Mouse (Mus musculus) ES-E14 (cell line): ENCODE measurements at regions not wholly inside any gene's neighbourhood (a gene's known extent, or its start where the extent isn't known, plus 50 kb on each side); places are given as distances from the start of the nearest gene placed in this dataset.

ENCODE experiments used
- DNase-seq: peaks from one replicate; pipeline ENCODE4 v3.0.0-alpha.2; 2013; ENCODE audit warnings: low read depth, low spot score
- H3K27ac ChIP-seq: 2 replicates; pipeline ENCODE4 v1.5.1; 2012; ENCODE audit warnings: low read depth, mild to moderate bottlenecking, low read length, moderate library complexity, mixed read lengths; ENCODE audit not compliant: poor library complexity, insufficient read depth, severe bottlenecking
- H3K36me3 ChIP-seq: 2 replicates; pipeline ENCODE4 v1.6.1; 2012; ENCODE audit warnings: mild to moderate bottlenecking, low read length, moderate library complexity, mixed read lengths; ENCODE audit not compliant: control insufficient read depth, poor library complexity, insufficient read depth, severe bottlenecking
- H3K4me1 ChIP-seq, 2 experiments: fragments of 150-350 bp in 1 of 2; sonication (generic) in 1 of 2; 2 replicates each; pipeline ENCODE4 v1.6.1; 2012; ENCODE audit warnings: low read length in 2 of 2, mild to moderate bottlenecking in 1 of 2, mixed read lengths in 1 of 2; ENCODE audit not compliant: control insufficient read depth in 2 of 2, insufficient read depth in 2 of 2, poor library complexity in 1 of 2
- H3K4me3 ChIP-seq, 2 experiments: fragments of 150-350 bp in 1 of 2; sonication (generic) in 1 of 2; 2 replicates each; pipeline ENCODE4 v1.5.1; 2012; ENCODE audit warnings: low read length in 2 of 2, low read depth in 1 of 2, mild to moderate bottlenecking in 1 of 2, mixed read lengths in 1 of 2; ENCODE audit not compliant: insufficient read depth in 1 of 2, poor library complexity in 1 of 2, severe bottlenecking in 1 of 2
- H3K9ac ChIP-seq: 2 replicates; pipeline ENCODE4 v1.6.1; 2012; ENCODE audit warnings: low read depth, mild to moderate bottlenecking, low read length, mixed read lengths; ENCODE audit not compliant: poor library complexity, insufficient read depth, severe bottlenecking
- H3K9me3 ChIP-seq: fragments of 150-350 bp; sonication (generic); 2 replicates; pipeline ENCODE4 v1.6.1; 2012; ENCODE audit warnings: low read depth, mild to moderate bottlenecking, low read length; ENCODE audit not compliant: control insufficient read depth, insufficient read depth
- CHD2 ChIP-seq: IDR thresholded peaks from 2 replicates; pipeline ENCODE4 v1.6.1; 2014; ENCODE audit warnings: mild to moderate bottlenecking, low read depth, low read length, inconsistent platforms
- HCFC1 ChIP-seq: IDR thresholded peaks from 2 replicates; pipeline ENCODE4 v1.6.1; 2012; ENCODE audit warnings: low read length, inconsistent platforms, borderline replicate concordance; ENCODE audit not compliant: insufficient read depth
- MAFK ChIP-seq: IDR thresholded peaks from 2 replicates; pipeline ENCODE4 v1.6.1; 2014; ENCODE audit warnings: mild to moderate bottlenecking, low read depth, low read length, inconsistent platforms; ENCODE audit not compliant: insufficient read depth
- ZC3H11A ChIP-seq: IDR thresholded peaks from 2 replicates; pipeline ENCODE4 v1.6.1; 2012; ENCODE audit warnings: low read depth, mild to moderate bottlenecking, inconsistent platforms, low read length, borderline replicate concordance
- ZNF384 ChIP-seq: IDR thresholded peaks from 2 replicates; pipeline ENCODE4 v1.6.1; 2012; ENCODE audit warnings: low read depth, low read length, inconsistent platforms
- in situ Hi-C, 2 experiments: fragments of 600-800 bp; cut with MboI; formaldehyde crosslinking; loops; one replicate each; pipeline ENCODE4 v1.15.1; 2025; ENCODE audit warnings: low sequenced_read_pairs in 2 of 2, inconsistent platforms in 1 of 2; ENCODE audit not compliant: unreplicated experiment in 2 of 2

DNA sequence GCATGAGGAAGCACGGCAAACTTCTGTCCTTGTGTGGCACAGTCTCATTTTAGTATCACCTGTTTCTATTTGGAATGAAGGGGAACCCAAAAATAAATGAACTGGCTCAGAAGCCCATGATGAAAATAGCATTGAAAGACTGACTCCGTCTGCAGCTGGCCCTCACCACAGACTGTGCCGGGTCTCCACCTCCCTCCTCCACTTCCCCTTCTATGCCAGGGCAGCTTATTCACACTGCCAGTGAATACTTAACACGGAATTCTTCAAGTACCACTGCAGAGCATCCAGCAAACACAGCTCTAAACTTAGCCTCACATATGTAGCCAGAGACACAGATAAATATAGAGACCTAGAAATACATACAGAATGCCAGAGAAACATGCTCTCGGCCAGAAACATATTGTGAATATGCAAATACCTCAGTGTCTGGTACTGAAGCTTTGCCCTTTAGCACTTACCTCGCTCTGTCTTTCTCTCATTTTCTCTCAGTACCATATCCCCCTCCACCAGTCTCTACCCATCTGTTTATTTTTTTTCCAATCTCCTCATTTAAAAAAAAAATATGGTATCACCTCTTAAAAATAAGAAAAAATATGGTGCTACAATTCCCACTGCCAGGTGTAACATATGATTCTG lies 311.8 kb downstream of the Olfr1505 start:
- H3K27ac ChIP-seq: no peak overlapping the region
- TF ChIP-seq ZC3H11A (no peak), HCFC1 (no peak), CHD2 (no peak), ZNF384 (no peak), MAFK (no peak)
- H3K9me3 ChIP-seq: no peaks in the 10 kb centered on the region
- no peak overlapping the region for H3K9ac ChIP-seq
- no peaks in the 10 kb centered on the region for H3K36me3 ChIP-seq
- no peak overlapping the region for H3K4me3 ChIP-seq
- in situ Hi-C loops: no loop called here
- H3K4me1 ChIP-seq: no peaks in the 10 kb centered on the region
- no peak for DNase-seq

DNA sequence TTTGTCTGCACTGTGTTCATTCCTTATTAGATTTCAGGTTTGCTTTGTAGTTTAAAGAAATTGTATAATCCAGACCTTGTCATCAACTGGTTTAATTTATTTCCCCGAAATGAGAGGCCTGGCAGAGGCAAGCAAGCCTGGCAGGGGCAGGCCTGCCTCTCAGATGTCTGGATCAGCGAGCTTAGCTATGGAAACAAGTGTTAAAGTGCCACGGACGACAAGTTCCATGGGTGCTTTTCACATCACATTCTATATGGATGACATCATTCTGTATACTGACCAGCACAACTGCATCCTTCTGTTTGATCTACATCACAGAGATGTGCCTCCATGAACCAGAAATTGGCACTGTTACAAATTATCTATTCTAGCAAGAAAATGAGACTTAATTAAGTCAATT lies 312.5 kb downstream of the Olfr1505 start:
- Histone ChIP-seq H3K36me3 (no peaks in the 10 kb centered on the region), H3K27ac (no peak overlapping the region), H3K4me3 (no peak overlapping the region), H3K9ac (no peak overlapping the region), H3K9me3 (no peaks in the 10 kb centered on the region), H3K4me1 (no peaks in the 10 kb centered on the region)
- TF ChIP-seq ZNF384: no peak
- TF ChIP-seq MAFK: no peak
- no peak for TF ChIP-seq CHD2
- TF ChIP-seq HCFC1: no peak
- no peak for TF ChIP-seq ZC3H11A
- DNase-seq: no peak
- in situ Hi-C loops: no loop called here

GRCm38 (mm10) chr19:14226521-14226920 lies 313.2 kb downstream of the Olfr1505 start:
- Histone ChIP-seq H3K4me1 (no peaks in the 10 kb centered on the region), H3K9ac (no peak overlapping the region), H3K9me3 (no peaks in the 10 kb centered on the region), H3K4me3 (no peak overlapping the region), H3K36me3 (no peaks in the 10 kb centered on the region), H3K27ac (no peak overlapping the region)
- no peak for DNase-seq
- TF ChIP-seq ZNF384 (no peak), CHD2 (no peak), MAFK (no peak), HCFC1 (no peak), ZC3H11A (no peak)
- in situ Hi-C loops: no loop called here

GRCm38 (mm10) chr19:14243565-14243964 lies 330.2 kb downstream of the Olfr1505 start:
- Histone ChIP-seq H3K9me3 (no peaks in the 10 kb centered on the region), H3K27ac (no peak overlapping the region), H3K36me3 (no peaks in the 10 kb centered on the region), H3K4me3 (no peak overlapping the region), H3K4me1 (no peaks in the 10 kb centered on the region), H3K9ac (no peak overlapping the region)
- in situ Hi-C loops: no loop called here
- no peak for TF ChIP-seq MAFK
- TF ChIP-seq HCFC1: no peak
- no peak for TF ChIP-seq CHD2
- TF ChIP-seq ZC3H11A: no peak
- TF ChIP-seq ZNF384: no peak
- no peak for DNase-seq
